Mouse (Mus musculus) adrenal gland, adult (tissue): ENCODE measurements around the gene Tnfrsf25.

Experiments used
- DNase-seq, 2 experiments: peaks; one replicate each; pipeline ENCODE4 v3.0.0; 2022 to 2023; ENCODE audit warnings: low spot score in 1 of 2; ENCODE audit not compliant: inconsistent age in 2 of 2

The Tnfrsf25 gene

DNA sequence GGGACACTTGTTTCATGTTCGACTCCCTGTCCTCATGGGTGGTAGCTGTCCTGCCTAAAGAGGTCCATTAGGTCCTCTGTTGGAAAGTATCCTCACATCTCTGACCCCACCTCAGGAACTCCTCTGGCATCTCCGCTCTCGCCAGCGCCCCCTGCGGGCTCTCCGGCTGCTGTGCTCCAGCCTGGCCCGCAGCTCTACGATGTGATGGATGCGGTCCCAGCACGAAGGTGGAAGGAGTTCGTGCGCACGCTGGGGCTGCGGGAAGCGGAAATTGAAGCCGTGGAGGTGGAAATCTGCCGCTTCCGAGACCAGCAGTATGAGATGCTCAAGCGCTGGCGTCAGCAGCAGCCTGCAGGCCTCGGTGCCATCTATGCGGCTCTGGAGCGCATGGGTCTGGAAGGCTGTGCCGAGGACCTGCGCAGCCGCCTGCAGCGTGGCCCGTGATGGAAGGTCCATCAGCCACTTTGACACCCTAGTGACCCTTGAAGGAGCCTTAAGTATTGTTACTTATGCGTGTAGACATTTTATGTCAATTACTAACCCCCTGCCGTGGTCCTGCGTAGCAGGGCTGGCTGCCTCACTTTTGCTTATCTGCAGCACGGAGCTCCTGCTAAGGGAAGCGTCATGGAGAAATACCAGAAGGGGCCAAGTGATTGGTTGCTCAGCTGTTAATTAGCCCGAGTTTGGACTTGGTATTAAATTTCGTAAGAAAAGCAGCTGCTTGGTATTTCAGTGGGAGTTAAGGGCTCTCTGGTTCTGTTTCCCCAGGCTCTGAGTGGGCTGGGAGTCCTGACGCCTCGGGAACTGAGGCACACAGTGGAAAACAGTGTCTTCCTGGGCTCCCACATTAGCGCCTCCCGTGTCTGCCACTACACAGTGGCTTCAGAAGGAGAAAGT is 3.9 kb downstream of the Tnfrsf25 start:
- peak in 1 of 2 experiments; percentile 65 for DNase-seq

DNA sequence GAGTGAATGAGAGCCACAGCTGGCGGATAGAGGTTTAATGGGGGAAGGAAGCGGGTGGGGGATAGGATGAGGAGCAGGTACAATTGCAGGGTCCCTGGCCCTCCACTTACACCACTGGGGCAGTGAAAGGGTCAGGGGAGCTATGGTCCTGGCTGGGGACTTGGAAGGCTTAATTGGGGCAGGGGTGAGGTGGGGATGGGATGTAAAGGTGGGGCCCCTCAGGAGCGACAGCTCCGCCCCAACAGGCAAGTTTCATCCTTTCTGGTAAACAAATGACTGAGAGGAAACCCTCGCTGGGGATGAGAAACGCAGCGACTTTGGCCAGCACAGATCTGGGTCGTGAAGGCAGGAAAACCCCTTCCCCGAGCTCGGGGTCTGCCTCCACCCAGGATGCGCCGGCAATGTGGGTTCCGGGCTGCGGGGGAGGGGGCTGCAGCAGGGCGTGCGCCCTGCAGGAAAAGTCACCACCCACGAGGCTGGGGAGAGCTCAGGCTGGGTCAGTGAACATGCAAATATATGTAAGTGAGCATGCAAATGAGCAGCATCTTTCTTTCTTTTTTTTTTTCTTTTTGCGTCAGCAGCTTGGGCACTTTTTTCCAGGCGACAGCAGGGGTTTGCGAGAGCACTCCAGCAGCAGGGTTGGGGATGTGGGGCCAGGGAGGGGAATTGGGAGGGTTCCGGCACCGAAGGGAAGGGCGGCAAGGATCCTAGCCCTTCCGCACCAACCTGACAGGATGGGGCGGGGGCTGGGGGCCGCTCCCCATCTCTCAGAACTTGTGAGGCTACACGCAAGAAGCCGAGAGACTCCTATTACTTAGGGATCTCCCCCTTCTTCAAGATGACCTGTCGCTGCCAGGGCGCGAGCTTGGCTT is 4.8 kb downstream of the Tnfrsf25 start:
- DNase-seq: no peak

DNA sequence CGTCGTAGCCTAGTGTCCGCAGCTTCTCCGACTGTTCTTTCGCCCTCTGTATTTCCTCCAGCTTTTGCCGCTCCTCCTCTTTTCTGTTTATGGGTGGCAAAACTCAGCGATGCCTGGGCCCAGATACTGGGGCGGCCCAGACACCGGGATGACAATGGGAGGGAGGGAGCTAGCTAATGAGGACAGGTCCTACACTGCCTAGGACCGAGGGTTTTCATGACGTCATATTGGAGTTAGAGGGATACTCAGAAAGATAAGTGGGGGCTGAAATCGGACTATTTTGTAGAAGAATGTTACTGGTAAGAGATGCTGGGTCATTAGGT is 5.4 kb downstream of the Tnfrsf25 start:
- no peak for DNase-seq

DNA sequence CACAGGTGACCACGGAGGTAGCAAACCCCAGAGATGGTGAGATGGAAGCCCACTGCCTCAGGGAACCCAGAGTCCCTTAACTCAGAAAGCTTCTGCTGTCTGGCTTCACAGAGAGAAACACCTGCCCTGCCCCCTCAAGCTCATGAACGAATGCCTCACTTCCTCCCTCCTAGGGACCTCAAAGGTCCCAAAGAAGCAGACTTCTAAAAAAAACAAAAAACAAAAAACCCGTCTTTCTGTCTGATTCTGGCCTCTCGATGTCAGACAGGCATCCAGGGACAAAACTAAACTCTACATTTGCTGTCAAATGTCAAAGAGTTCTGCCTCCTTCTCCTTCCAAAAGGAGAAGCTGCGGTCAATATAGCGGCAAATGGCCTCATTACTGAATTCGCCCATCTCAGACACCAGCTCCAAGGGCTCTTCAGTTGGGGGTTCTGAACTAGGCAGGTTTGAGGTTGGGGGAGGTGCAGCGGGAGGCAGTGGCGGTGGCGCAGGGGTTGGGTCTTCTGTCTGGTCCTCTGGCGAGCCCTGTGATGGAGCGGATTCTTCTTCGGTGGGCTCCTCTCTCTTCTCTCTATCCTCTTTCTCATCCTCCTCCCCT is 8.7 kb downstream of the Tnfrsf25 start:
- DNase-seq: no peak

DNA sequence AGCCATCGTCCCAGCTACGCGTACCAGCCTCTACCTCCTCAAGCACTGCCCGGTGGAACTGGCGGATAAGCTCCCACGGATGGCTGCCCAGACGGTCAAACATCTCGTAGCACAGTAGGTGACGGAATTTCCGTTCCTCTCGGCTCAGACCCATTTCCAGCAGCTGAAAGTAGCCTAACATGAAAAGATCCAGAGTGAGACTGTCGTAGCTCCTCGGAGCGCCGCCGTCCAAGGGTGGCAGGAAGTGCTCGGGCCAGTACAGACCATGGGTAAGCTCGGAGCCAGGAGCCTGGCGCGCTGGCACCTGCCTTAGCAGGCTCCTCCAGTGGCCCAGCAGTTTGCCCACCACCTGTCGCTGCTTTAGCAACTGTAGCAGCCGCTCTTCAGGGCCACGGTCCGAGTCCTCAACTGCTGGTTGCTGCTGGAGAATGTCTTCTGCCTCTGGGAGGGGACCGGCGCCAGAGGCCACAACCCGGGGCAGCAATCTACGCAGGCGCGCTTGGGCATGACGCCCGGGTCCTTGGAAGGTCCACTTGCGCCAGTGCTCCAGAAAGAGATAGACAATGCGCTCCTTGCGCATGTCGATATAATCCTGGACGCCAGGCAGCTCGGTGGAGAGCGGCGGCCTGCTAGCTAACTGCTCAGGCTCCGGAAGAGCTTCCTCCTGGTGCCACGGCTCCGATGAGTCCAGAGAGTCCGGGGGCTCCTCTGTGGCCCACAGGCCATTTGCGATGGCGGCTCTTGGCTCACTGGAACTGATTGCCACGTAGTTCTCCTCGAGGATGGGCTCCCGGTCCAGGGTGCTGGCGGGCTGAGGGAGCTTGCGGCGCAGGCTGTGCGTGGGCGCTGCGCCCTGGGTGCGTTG is 9.7 kb downstream of the Tnfrsf25 start:
- peak; percentile 51 to 88 for DNase-seq

DNA sequence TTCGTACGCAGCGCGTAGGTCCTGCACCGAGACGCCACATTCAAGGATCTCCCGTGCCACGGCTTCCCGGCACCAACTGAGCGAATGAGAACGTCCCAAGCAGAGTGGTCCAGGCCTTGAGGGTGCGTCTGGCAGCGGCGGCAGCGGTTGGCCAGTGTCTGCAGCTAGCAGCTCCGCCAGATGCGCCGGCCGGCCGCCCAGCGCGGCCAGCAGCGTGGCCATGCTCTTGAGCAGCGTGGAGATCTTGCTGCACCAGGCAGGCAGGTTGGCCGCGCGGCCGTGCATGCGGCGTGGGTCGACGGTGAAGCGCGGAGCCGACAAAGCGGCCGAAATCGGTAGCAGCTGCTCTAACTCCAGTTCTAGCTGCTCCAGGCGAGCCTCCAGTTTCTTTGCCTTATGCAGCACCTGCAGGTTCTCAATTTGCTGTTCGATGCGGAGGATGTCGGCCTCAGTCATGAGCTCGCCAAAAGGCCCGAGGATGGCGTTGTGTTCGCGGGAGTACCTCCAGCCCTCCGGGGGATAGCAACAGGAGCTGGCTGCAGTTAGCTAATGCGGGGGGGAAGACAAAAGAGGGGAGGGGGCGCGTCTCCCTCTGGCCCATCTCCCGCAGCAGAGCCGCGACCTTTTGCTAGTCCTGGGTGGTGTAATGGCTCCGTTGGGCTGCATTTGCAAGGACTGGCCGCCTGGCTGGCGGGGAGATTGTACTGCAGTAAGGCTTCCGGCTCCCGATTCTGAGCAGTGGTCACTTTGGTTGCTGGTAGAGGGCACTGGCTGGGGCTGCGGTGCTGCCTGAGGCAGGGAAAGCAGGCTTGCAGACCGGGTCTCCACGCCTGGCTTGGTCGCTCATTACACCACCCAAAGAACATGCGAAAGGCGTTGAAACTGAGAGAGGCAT is 10.5 kb downstream of the Tnfrsf25 start:
- peak in 1 of 2 experiments; percentile 61 for DNase-seq

DNA sequence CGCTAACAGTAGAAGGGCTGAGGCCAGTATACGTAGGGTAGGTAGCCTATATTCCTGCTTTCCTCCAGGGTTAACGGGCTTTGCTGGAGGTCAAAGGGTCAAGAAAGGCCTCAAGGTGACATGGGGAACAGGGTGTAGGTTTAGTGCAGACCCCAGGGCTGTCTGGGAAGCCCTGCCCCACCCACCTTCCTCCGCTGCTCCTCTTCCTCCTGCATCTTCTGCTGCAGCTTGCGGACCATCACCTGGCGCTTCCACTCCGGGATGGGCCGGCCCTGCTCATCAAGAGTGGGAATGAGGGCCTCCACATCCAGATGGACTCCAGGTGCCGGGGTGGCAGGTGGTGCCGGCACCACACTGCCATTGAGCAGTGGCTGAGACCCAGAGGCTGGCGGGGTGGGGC is 12.2 kb downstream of the Tnfrsf25 start:
- DNase-seq: peak in 1 of 2 experiments; percentile 20

DNA sequence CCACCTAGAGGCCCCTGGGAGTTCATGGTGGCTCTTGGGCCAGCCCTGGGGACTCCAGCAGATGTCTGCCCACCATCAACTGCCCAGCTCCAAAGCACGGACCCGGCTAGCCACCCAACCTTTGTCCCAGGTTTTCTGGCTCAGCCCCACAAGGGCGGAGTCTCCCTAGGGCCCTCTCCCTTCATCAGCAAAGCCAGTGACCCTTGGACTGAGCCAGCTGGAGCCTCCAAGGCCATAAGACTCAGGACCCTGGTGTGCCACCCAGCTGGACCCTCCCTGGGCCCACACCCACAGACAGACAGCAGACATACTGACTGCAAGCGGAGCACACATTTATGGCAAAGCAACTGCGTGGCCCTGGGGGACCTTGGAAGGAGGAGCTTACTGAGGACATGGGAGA is 13.1 kb downstream of the Tnfrsf25 start:
- DNase-seq: peak in 1 of 2 experiments; percentile 22

DNA sequence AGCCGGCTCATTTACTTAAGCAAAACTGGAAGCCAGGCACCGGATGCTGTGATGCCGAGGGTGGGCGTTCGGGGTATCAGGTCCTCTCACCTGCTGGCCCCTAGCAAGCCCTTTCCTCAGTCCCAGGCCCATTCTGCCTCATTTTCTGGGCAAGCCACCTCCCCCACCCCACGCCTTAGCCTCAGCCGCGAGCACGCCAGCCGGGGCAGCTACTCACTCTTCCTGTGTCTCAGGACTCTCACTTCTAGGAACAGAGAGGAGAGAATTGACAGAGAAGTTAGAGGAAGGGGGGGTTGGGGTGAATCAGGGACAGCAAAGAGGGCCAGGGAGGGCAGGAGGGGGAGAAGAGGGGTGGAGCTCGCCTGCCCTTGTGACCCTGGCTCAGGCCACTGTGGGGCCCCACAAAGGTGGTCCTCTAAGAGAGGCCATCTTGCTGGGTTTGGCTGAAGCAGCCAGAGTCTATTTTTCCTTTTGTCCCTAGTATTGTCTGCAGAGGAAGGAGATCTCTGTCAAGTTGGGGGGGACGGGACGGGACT is 13.7 kb downstream of the Tnfrsf25 start:
- no peak for DNase-seq

DNA sequence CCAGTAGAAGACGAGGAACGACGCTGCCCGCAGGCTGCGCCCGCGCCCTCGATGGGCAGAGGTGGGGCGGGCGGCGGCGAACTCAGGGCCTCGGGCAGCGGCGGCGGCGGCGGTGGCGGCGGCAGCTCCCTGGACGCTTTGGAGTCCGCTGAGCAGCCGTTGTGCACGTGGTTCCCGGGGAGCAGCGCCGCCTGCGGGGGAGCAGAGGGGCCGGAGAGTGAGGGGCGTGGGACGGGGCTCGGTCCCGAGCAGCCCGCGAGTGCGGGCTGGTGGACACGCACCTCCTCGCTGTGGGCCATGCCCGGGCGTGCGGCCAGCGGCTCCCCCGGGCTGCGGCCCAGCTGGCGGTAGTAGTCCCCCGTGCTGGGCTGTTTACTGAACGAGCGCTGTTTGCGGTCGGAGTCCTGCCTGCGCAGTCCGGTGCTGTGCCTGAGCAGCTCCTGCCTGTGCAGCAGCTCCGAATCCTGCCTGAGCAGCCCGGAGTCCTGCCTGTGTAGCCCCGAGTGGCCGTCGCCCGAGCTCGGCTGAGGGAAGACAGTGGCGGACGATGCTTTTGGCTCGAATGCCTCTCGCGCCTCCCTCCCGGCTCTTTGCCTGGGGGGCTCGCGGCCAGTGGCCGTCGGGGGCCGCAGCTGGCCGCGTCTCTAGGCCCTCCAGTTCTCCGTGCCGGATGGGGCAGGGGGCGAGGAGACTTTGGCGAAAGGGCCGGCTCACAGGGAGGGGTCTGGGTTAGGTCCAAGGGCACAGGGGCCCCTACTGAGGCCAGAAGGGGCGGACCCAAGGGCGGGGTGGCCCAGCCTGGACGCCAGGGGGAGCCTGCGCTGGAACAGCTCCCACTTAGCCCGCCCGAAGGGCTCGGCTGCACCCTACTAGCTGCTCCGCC is 15.3 kb downstream of the Tnfrsf25 start:
- peak; percentile 55 to 82 for DNase-seq

DNA sequence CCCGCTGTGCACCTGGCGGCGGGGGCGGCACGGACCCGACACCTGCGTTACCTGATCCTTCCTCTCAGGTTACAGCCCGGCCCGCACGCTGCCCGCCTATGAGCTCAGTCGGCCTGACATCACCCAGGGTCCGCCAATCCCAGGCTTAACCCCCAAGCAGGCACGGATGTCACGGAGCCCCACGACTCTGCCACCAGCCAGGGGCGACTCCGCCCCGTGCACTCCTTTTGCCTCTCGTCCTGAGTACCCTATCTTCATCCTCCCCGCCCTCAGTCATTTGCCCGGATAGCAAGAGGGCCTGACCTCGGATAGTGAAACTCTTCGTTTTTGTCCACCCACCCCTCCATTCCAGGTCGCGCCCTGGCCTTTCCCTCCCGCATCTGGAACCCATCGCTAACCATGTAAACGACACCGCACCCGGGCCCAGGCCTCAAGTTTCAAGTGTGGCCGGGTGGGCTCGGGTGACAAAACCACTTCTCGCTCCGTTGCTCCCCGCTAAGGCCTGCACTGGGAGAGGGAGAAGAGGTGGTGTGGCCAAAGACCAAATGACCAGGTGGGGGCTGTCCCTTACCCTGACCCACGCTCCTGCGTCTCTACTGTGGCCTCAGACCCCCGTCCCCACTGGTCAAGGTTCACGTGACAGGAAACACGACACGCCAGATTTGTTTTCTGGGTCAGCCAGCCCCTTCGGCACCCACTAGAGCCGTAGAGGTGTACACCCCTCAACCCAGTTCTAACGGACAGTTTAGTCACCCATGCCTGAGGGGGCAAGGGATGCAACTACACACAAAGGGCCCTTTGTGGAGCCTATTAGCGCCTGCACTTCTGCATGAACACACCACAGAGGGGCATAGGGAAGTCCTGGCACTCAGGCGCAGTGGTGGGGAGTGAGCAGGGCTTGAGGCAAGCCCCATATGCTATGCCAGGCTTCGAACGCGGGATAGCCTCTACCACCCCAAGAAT is 16.4 kb downstream of the Tnfrsf25 start:
- DNase-seq: no peak

DNA sequence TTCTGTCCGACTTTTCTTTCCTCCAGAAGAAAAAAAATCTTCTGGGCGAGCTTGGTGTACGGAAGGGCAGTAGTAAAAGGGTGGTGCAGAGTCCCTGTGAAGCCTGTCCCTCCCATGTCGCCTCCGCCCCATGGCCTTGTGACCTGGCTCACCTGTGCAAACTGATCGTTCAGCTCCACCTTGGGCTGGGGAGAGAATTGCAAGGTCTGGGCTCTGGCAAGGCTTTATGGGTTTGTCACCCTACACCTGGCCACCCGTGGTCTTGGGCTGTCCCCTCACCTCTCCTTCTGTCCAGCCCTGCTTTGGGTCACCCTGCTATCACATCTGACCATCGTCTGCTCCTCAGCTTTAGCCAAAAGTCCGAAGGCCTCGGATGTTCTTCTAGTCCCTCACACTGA is 17.0 kb downstream of the Tnfrsf25 start:
- no peak for DNase-seq

DNA sequence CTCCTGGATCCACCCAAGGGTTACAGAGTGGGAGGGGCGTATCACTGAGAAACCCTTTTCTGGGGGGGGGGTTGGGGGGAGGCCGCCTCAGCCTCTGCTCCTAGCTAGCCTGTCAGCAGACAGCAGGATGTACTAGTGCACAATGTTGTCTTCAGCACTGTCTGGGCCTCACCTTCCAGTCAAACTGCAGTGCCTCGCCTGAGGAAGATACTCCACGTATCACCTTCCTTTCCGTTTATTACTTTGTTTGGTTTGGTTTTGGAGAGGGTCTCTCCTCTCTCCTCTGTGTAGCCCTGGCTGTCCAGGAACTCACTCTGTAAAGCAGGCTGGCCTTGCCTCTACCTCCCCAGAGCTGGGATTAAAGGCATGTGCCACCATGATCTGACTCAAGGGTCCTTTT is 17.5 kb downstream of the Tnfrsf25 start:
- no peak for DNase-seq

DNA sequence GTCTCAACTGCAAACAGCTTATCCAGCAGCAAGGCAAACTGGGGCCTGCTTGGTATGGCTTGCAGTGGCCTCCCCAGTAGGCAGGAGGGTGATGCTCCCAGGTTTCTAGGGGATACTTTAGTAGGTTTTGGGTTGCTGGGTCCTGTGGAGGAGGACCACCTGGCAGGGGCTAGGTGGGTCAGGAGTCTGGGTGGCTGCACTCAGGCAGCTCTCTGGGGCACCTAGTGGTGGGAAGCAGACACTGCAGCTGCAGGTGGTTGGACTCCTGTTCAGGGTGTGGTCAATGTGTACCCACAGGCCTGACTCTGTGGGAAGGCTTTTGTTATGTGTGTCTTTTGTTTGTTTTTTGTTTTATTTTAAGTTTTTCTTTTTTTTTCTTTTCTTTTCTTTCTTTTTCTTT is 18.8 kb downstream of the Tnfrsf25 start:
- DNase-seq: peak in 1 of 2 experiments; percentile 73

DNA sequence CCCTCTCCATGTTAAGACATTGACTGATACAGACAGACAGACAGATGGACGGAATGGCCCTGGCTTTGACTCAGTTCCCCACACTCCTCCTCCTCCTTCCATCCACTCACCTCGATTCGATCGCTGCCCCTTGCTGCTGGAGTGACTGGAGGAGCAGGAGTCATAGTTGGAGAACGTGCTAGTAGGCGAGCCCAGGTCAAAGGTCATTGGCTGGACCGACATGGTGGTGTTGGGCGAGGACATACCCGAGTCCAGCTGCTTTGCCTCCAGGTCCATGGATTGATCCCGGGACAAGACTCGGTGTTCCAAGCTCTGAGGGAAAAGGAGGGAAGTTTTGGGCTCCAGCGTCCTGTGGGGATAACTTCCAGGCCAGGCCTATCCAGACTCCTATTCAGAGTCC is 19.6 kb downstream of the Tnfrsf25 start:
- no peak for DNase-seq

DNA sequence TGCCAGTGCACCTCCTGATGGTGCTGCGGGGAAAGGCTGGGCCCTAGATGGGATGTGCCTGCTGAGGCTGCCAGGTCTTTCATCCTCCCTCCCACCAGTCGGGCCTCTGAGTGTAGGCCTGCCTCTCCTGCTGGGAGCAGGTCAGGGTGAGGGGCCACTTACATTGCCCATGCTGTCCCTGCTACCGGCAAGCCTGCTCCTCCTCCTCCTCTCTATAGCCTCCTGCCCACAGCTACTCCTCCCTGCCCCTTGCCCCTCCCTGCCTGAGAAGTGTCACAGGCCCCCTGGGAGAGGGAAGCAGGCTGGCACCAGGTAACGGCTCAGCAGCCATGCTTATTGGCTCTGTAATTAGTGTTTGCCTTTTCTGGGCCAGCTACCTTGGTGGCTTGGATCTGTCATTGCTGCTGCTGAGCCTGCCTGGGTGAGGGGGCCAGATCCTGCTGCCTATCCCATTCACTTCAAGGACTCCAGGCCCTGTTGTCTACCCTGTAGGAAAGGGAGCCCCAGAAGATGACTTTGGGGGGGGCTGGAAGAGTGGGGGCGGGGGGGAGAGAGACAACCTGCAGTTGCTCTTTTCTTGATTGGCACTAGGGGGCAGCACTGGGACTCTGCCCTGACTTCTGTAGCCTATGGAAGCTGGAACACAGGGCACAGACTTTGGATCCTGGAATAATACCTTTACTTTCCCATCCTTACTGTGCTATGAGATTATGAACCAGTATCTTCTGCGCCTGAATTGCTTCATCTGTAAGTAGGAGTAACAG is 20.6 kb downstream of the Tnfrsf25 start:
- peak in 1 of 2 experiments; percentile 63 for DNase-seq

DNA sequence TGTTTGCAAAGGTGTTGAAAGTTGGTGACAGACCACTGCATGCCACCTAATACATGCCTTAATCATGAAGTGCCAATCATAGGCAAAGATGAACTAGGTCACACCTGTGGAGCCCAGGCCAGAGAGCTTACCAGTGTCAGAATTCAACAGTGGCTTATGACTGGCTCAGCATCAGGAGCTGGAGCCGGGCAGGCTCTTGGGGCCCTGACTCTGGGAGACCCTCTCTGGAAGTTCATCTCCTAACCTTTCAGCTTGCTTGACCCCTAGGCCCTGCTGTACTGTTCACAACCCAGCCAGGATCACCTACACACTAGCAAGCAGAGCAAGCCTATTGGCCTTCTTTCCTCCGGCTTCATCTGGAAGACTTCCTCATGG is 21.1 kb downstream of the Tnfrsf25 start:
- DNase-seq: no peak
